Mouse (Mus musculus): ENCODE measurements around the gene Slc16a6. TPM values are rescaled to one million over a fixed set of nuclear protein-coding genes. Genes with fewer than 3 reads are reported as not detected.
"Not testable (repeated sequence)": the region's sequence is repeated elsewhere in the genome, so short reads cannot be mapped to it uniquely, and the experiment has no call there.

Gene Slc16a6
- total RNA-seq (2021), result 1 to 10 TPM; 7.7 to 8.8 TPM

DNA sequence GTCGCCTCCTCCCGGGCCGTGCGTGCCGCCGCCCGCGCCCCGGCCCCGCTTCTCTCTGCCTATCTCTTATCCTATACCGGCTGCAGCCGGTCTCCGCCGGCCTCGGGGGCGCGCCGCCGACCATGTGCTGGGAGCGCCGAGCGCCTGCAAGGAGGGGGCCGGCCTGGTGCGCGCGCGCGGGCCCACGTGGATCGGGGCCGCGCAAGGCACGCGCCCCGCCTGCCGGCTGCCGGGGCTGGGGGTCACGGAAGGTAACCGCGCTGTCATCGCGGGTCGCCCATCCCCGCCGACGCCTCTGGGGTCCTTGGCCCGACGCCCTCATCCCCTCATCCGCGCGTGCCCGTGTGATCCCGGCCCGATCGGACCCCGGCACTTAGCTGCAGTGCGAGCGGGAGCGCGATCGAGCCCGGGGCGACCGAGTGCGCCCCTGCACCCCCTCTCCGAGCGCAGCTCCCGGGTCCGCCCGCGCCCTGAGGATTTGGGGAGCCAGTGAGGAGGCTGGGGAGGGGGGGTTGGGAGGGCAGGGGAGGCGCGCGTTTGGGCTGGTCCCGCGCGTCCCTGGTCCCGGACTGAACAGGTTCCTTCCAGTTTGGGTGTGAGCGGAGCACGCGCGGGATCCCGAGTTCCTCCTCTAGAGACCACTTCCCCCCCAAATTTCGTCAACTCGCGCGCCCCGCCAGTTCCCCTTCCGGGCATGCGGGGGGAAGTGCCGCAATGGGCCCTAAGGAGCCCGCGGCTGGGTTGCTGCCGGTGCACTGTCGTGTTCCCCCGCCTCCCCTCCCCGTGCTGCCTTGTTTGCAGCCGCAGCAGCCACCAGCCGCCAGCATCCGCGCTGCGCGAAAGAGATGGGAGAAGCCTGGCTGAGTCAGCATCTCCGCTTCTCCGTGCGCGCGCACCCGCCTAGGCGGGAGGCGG, at the start of gene Slc16a6, which contains the start of gene Arsg:
TSS of gene Slc16a6 (minus strand) at position 428 of the 915 bp plus-strand sequence.
TSS of gene Arsg (plus strand) at position 204 of the 915 bp plus-strand sequence.
- DNase-seq (ENCODE audit: low spot score), result peak; percentile 51
- intact Hi-C loops (cut with DNase I), result no loop called here

DNA sequence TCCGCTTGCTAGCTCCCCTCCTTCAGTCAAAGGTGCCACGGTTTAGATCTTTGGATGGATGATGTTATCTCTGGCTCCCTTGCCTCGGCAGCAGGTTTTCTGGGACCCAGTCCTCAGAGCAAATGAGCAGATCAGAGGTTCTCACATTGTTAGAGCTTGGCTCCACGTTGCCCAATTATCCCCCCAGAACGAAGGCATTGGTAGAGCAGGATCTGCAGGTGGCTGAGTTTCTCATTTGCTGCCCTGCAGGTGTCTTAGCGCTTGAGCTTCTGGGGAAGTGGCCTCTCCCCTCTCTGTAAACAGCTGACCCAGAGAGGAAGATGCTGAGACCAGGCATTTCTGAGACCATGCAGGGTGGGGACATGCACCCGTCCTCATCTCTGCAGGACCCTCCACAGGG, 47.6 kb upstream of the Slc16a6 start:
- intact Hi-C loops (cut with DNase I), result no loop called here
- DNase-seq (ENCODE audit: low spot score), result no peak

DNA sequence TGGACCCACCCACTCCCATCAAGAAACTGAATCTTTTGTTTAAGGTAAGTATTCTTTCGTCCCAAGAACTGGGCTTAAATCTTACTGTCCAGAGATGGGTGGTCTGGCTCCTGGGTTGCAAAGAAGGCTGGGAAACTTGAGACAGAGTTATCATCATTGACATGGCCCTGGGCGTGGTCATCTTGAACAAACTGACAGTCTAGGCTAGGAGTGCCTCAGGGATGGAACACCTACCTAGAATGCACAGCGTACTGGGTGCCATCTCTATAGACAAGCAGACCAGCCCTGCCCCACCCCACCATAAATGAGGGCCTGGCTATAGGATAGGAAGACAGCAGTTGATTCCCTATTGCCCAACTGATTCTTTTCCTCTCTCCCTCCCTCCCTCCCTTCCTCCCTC, 44.4 kb upstream of the Slc16a6 start:
- intact Hi-C loops (cut with DNase I), result no loop called here
- DNase-seq (ENCODE audit: low spot score), result no peak

DNA sequence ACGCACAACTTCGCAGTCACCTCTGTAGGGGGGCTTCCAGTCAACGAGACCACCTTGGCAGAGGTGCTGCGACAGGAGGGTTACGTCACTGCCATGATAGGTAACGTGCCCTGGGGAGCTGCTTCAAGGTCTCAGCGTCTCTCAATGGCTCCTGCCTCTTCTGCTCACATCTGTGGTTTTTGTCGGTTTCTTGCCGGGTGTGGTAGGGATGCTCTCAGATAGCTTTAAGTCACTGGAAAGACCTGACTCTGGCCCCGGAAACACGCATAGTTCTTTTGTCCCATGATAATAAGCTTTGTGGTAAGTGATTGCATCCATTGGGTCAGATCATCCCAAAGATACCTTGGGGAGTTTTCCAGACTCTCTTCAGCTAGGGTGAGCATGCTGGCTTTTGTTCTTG, 43.9 kb upstream of the Slc16a6 start:
- intact Hi-C loops (cut with DNase I), result no loop called here

DNA sequence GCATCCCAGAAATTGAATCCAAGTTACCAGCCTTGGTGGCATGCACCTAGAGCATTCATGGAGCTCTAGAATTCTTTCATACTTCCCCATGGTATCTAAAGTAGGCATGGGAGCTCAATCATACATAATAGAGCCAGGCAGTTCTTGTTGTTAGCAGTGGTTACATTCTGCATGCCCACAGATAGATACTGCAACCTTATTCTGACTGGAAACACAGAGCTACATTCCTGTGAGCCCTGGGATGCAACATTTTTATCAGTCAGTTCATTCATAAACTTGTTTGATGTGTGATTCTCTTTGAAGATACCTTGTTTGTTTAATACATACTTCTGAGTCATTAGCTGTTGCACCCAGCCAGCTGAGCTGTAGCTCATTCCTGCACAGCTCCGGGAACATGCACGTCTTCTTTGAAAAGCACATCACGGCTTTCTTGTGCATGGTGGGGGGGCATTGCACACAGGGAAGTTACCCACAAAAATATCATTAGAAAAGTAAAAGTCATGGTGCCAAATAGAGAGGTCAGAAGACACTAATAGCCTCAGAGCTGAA, 40.7 kb upstream of the Slc16a6 start:
- intact Hi-C loops (cut with DNase I), result no loop called here
- DNase-seq (ENCODE audit: low spot score), result no peak

More for the DNA sequence above, 43.9 kb upstream of the Slc16a6 start:
- DNase-seq (ENCODE audit: low spot score), result no peak

DNA sequence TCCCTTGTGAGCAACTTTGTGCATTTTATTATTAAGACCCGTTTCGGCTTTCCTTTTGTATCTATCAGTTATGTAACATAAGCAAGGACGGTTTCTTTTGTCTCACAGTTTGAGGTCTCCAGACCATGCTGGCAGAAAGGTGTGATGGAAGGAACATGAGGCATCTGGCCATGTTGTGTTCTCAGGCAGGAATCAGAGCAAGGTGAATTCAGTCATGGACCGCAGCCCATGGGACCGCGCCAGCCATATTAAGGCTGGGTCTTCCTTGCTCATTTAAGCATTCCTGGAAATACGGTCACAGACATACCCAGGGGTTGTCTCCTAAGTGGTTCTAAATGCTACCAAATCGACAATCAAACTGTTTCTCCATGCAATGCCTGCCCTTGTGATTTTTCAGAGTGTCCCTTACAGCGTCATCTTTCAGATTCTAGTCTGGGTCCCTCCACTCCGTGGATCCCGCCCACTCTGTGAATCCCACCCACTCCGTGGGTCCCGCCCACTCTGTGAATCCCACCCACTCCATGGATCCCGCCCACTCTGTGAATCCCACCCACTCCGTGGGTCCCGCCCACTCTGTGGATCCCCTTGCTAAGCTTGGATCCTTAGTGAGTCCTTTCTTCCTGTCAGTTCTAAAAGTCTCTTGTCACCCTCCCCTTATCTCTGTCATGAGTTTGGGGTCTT, 39.7 kb upstream of the Slc16a6 start:
- intact Hi-C loops (cut with DNase I), result no loop called here
- no peak for DNase-seq (ENCODE audit: low spot score)

DNA sequence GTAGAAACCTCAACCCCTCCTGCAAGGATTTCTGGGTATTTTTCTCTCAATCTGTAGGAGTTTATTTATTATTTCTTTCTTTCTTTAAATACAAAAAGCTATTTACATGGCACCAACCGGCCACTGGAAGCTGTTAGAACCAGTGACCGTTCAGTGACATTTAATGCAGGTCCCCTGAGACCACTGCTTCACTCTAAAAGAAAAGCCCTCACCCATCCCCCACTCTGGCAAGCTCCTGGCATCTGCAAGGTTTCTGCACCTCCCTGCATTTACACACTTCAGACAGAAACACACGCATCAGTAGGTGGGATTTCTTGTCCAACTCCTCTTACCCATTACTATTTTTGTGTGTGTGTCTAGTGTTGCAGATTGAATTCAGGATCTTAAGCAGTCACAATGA, 33.7 kb upstream of the Slc16a6 start:
- DNase-seq (ENCODE audit: low spot score), result no peak
- intact Hi-C loops (cut with DNase I), result no loop called here

DNA sequence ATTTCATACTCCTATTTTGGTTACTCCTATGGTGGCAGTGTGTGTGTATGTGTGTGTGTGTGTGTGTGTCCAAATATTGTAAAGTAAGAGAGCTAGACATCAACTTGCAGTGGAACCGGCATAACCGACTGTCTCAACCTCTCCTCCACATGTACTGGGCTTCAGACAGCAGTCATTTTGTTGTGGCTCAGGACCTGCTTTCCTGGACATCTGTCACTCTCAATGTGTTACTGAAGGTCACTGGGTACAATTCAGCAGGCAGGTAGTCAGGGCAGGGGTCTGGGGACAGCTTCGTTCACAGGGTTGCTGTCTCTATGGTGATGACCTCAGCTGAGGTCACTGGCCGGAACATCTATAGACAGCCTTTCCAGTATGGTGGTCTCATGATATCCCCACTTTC, 32.4 kb upstream of the Slc16a6 start:
- intact Hi-C loops (cut with DNase I), result no loop called here
- DNase-seq (ENCODE audit: low spot score), result no peak

DNA sequence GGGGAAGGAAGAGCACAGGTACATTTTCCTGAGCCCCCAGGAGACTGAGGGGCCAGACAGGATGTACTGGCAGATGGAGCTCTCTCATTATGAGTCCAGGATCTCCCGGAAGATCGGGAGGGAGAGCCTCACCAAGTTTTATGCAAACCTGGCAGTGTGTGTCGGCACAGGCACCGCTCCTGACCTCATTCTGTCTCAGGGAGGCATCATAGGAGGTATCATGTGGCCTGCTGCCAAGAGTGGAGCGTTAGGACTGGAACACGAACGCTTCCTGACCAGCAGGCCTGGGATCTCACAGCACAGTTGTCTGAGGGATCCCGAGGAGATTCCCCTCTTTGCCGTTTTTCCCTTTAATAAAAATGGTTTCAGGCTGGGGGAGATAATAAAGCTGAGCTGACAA, 31.6 kb upstream of the Slc16a6 start:
- intact Hi-C loops (cut with DNase I), result no loop called here
- no peak for DNase-seq (ENCODE audit: low spot score)

DNA sequence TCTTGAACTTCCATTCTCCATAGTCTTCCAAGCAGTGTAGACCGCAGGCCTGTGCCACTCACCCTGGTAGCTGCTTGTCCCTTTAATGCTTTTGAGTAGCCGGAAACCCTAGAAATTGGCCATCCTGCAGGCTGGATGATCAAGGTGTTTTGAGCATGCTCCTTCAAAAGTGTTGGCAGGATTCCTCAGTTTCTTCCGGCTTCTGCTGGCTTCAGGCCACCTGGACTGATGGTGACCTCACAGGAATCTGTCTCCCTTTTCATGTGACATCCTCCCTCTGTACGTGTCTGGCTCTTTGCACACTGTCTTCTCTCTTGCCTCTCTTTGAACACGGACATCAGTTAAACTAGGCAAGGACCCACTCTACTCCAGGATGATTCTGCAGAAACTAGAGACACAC, 26.8 kb upstream of the Slc16a6 start:
- intact Hi-C loops (cut with DNase I), result no loop called here
- DNase-seq (ENCODE audit: low spot score), result no peak

DNA sequence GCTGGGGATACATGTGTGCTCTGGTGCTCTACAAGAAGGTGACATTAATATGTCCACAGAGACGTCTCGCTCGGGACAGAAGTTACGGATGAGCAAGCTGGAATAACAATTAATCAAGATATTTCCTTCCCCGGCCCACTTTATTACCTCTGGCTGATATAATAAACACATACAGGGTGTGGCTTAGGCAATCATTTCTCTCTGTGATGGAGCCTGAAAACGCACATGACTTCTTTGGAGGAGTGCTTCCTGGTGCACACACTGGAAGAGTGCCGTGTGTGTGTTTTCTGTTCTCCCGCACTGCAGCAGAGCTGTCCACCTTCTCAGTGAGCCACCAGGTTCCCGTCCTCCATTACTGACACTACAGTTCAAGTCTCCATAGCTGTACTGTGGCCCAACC, 24.6 kb upstream of the Slc16a6 start:
- no peak for DNase-seq (ENCODE audit: low spot score)
- intact Hi-C loops (cut with DNase I), result loop anchor here (2.0 kb wide), 1 partner anchor 63 kb away; no protein-coding TSS in a partner anchor

DNA sequence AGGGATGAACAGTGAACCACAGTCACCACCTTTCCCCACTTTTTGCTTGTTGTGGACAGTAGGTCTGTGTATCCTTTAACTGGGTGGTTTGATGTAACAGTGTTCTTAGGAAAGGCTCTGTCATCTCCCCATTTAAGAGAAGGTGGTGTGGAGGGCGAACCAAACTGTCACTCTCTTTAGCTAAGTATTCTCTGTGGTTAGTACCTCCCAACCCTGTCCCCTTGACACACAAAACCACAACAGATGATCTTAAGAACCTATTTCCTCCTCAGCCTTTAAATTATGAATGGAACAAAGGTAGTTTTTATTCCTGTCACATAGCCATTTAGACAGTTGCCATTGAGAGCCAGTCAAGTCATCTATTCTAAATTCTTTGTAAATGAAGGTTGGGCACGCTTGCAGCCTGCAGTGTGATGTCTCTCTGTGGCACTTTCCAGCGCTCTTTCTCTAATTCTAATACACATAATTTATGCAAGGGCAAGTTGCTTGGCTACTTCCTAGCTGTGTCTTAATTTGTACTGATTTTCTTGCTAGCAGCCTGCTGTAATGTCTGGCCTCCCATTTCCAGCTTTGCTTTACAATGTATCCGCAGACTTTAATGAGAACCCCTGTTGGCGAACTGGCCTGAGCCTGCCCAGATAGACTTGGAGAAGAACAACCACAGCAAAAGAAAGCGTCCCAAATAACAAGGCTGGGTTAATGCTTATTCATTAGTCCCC, 23.8 kb upstream of the Slc16a6 start:
- DNase-seq (ENCODE audit: low spot score), result no peak
- intact Hi-C loops (cut with DNase I), result no loop called here

DNA sequence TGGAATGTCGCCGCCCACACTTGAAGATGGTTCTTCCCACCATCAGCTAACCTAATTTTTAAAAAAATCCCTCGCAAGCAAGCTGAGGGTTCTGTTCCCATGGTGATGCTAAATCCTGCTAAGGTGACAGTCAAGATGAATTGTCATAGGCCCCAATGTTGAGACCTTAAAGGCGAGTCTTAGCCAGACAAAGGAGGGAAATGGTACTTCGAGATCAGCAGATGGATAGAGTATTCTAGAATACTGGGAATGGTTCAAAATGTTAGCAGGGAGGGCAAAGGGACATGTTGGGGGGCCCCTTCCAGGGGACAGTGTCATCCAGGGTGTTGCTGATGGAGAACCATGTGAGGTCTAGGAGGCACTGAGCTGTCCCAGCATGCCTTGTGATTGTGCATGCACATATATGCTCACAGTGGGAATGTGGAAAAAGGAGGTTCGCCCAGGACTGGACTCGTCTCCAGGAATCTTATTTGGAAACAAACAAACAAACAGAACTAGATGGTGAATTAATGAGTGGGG, 23.1 kb upstream of the Slc16a6 start:
- no peak for DNase-seq (ENCODE audit: low spot score)
- intact Hi-C loops (cut with DNase I), result no loop called here

DNA sequence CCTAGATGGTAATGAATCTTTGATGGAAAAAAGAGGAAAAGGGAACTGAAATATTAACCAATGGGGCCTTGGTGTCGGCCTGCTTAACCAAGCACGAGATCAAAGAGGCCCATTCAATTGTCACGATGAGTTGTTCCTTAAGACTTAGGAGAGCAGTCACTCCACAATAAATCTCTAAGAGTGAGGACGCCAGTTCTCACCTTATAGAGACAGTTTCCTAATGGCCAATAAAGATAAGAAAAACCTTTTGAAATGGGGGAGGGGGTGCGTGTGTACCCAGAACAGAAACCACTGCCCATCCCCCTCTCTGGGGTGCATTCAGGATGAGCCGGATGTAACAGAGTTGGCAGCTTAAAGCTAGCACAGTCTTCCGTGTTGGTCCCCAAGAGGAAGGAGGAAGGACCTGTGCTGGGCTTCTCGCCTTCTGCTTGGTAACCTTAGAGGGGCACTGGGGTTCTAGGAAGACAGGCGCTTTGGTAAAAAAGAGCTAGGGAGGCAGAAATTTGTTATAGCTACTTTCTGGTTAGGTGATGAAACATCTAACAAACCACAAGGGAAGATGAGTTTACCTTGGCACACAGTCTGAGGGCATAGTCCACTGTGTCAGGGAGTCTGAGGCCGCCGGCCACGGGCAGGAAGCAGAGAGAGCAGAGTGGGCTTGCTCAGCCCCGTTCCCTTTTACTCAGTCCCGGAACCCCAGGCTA, 22.5 kb upstream of the Slc16a6 start:
- DNase-seq (ENCODE audit: low spot score), result no peak
- intact Hi-C loops (cut with DNase I), result no loop called here

DNA sequence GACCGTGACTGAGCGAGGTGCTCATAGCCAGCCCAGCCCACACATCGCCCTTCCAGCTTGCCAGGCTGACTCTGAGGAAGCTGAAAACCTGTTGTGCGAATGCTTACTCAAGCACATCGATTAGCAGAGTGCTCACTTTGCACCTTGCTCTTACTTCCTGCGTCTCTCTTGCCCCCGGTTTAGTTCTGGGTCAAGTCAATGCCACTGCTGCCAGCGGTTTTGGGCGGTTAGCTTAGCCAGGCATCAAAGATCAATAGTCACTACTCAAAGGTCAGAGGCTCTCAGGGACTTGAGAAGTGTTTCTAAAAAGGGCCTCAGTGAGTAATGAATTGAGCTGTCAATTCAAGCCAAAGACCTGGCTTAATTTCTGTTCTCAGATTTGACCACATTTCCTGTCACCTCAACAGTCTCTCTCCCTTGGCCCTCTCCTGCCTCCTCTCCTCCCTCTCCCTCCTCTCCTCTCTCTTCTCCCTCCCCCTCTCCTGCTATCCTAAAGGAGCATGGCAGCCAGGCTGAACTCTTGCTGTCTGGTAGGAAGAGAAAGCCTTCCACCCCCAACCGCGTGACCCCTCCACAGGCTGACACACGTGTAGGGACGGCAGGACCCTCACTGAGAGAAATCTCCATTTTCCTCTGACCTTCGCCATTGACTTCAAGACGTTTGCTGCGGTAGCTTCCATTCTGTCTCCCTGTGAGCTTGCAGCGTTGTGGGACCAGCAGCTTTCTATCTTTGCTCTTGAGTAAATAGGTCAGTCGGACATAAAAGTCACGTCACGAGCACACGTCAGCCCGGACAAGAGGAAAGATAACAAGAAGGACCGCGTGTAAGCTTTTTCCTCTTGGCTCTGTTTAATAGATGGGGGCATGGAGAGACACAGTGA, 21.7 kb upstream of the Slc16a6 start:
- intact Hi-C loops (cut with DNase I), result no loop called here

DNA sequence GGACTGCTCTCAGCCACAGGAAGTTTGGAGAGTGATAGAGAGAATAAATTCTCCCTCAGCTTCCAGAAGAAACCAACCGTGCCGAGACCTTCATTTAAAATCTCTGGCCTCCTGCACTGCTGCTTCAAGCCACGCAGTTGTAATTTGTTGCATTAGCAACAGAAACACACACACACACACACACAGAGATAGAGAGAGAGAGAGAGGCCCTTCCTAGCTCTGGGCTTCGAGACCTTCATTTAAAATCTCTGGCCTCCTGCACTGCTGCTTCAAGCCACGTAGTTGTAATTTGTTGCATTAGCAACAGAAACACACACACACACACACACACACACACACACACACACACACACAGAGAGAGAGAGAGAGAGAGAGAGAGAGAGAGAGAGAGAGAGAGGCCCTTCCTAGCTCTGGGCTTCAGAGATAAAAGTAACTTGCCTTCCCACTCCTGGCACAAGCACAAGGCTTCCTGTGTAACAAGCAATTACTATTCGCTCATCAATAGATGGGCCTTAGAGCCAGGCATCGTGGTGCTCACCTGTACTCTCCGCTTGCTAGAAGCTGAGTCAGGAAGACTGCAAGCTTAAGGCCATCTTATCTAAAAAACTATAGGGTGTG, 19.6 kb upstream of the Slc16a6 start:
- intact Hi-C loops (cut with DNase I), result not testable (repeated sequence)

More for the DNA sequence above, 21.7 kb upstream of the Slc16a6 start:
- DNase-seq (ENCODE audit: low spot score), result no peak

DNA sequence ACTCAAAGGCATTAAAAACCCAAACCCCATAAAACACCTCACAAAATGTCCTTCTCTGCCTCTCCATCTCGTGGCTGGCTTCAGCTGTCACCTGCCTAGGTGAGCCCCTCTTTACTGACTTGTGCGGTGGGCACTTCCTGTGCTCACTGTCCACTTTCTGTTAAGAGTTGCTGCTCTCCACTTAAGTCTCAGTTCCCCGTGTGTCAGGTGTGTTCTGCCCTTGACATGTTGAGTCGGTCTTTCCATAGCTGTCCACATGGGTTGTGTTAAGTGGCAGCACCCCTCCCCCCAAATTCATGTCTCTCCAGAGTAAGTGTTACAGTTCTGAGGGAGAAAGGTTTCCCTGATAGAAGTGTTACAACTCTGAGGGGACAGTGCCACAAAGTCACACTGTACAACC, 18.4 kb upstream of the Slc16a6 start:
- no peak for DNase-seq (ENCODE audit: low spot score)
- intact Hi-C loops (cut with DNase I), result no loop called here

More for the DNA sequence above, 19.6 kb upstream of the Slc16a6 start:
- not testable (repeated sequence) for DNase-seq (ENCODE audit: low spot score)

DNA sequence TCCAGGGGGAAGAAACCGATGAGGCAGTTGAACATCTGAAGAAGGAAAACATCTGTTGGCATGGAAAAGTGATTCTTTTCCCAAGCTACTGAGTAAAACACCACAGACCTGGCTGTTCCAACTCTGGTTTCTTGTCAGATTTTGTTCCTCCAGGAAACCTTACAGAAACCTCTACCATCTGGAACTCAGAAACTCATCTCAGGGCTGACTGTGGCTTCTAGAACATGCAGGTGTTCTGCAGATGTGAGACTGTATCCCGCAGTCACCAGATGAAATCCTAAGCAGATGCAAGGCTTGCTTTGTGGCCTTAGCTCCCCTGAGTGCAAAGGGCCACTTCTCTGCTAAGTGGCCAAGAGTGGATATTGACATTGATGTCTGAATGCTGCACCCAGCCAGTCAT, 16.4 kb upstream of the Slc16a6 start:
- intact Hi-C loops (cut with DNase I), result no loop called here
- DNase-seq (ENCODE audit: low spot score), result no peak

Measured in heart, postnatal 25 days (tissue).